Mouse (Mus musculus): ENCODE data around the gene Acsm1.
A peak's percentile ranks its signal among the peaks of the same experiment; 100 is the strongest.
"Not testable (repeated sequence)": the region's sequence is repeated elsewhere in the genome, so short reads cannot be mapped to it uniquely, and the experiment has no call there.

The Acsm1 gene

DNA sequence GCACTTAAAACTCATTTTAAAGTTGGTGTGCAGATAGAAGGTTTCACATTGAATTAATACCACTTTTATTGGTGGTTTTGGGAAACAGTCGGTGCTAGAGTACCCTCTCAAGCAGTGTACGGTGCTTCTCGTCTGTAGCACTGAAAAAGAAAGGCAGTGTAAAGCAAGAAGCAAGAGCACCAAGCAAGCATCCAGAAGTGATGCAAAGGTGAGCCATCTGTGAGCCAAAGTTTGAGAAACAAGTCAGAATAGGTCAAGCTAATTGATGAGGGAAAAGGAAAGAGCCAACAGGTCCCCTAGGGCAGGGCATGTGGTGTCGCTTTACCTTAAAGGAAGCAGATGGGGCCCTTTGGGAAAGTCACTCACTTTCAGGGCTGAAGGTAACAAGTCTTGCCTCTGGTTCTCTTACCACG, at the start of gene Acsm1:
Gene Acsm1 (plus strand): TSS at position 363 of the 413 bp plus-strand sequence.
- DNase-seq = no peak

DNA sequence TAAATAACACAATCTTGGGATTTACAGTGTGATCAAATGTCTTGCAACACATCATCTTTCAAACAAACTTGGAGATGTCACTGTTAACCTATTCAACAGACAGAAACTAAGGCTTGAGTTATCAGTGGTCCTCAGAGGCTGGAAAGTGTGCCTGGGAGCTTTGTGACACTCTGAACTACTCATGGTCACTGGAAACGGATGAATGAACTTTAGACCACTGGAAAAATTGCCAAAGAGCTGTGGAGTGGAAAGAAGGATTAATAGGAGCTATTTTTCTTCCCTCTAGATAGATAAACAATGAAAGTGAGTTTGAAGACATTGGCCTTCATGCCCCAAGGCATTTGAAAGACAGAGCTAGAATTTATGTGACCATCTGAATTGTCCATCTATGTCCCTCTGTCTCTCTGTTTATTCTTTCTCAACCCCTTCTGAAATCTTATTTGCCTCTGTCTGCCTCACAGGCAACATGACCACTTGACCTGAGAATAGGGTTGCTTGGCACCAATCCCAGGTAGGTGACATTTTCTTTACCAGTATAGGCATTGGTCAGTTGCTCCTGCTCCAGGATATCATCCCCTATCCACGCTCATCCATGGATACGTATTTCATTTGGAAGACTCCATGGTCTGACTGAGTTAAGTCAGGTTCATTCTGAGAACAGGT, 46.9 kb upstream of the Acsm1 start:
- DNase-seq = no peak

DNA sequence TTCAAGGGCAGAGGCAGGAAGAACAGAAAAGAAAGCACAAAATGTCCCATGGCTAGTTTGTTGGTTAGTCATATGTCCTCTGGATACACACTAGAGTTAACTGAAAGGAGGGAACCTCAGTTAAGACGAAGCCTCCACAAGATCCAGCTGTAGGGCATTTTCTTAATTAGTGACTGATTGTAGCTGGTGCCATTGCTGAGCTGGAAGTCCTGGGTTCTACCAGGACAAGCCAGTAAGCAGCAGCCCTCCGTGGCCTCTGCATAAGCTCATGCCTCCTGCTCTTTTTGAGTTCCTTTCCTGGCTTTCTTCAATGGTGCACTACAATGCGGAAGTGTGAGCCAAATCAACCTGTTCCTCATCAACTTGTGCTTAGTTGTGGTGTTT, 46.4 kb upstream of the Acsm1 start:
- DNase-seq = no peak

DNA sequence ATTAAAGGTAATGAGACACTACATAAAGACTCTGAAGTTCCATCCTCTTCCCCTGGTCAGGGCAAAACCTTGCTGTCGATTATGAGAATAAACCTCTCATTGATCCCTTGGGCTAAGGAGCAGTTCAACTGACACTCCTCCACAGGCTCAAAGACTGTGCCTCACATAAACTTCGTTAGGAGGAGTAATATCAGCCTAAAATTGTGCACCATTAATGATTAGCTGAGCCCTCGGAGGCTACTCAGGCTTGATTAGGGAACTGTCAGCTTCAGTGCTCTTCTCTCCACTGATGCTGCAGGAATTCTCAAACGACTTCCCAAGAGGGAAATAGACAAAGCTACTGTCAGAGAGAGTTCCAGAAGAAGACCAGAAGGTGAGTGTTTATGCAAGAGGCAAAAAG, 45.4 kb upstream of the Acsm1 start:
- DNase-seq = no peak

DNA sequence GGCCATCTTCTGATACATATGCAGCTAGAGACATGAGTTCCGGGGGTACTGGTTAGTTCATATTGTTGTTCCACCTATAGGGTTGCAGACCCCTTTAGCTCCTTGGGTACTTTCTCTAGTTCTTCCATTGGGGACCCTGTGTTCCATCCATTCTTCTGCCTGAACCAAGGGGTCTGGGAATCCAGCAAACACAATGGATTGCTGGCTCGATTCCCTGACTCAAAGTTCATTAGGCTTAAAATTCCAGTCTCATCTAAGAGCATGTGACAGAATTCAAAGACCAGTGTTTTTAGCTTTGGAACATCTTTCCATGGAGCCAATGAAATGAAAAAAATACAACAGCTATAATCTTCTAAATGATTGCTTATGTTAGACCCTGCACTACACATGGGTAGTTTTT, 44.4 kb upstream of the Acsm1 start:
- DNase-seq = not testable (repeated sequence)

DNA sequence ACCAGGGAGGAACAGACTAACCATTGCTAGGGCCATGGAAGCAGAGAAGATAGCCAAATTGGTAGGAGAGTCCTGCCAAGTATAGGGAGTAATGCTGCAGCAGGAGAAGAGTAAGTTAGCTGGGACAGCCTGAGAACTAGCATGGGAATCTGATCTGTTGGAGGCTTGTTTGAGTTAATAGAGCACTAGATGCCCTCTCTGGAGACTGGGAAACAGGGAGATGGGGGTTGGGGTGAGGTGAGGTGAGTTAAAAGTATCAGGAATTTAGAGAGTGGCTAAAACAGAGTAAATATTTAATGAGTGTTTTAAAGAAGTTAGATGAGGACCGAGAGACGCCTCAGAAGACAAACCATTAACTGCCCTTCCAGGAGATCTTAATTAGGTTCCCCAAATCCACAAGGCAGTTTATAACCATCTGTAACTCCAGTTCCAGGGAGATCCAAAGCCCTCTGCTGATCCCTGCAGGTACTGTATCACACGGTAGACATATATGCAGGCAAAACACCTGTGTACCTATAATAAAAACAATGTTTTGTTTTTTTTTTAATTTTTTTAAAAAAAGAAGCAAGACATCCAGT, 12.2 kb upstream of the Acsm1 start:
- DNase-seq = no peak

DNA sequence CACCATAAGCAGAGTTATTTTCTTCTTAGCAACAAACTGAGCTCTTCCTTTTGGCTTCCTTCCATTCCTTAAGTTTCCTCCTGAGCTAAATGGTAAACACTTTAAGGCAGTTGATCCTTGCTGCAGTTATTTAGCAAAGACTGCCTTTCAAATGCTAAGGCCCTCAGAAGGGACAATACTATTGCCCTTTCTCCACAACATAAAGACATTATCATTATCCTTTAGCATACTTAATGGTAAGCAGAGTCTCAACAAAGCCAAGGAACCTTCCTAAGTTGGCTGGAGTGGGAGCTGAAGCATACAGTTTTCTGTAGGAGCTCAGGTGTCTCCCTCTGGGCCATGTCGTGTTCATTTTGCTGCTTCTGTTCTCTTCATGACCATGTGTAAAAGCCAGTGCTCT, 11.5 kb upstream of the Acsm1 start:
- DNase-seq = no peak

DNA sequence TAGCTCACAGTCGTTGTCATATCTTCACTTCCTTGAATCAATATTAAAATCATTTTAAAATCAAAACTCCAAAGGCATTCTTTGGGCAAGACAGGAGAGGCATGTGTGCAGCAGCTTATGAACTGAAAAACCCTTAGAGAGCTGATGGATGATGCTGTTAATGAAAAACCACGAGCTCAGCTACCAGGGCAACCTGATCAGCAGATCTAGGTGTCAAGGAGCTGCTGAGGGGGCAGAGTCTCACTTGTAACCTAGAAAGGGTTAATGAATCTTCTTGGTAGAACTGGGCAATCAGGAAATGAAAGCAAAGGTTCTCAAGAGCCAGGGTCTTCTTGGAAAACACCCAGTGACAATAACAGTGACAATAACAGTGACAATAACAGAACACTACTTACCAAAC, 10.3 kb upstream of the Acsm1 start:
- no peak for DNase-seq

DNA sequence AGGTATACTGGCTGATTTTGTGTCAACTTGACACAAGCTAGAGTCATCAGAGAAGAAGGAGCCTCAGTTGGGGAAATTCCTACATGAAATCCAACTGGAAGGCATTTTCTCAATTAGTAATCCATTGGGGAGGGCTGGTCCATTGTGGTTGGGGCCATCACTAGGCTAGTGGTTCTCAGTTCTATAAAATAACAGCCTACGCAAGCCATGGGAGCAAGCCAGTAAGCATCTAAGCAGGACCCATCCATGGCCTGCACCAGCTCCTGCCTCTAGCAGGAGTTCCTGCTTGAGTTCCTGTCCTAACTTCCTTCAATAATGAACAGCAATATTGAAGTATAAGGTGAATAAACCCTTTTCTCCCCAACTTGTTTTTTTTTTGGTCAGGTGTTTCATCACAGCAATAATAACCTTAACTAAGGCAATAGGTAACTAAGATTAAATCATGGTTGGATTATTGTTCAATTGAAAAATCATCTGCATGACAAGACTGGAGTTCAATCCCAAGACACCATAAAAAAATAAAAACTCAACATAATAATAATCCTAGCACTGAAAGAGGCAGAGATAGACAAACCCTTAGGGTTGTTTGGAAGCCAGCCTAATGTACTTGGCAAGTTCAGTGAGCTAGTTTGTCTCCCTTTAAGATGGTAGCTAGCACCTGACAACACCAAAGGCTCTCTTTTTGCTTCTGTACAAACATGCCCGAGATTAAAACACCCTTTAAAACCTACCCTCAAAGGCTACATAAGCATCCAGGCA, 5.5 kb upstream of the Acsm1 start:
- no peak for DNase-seq

DNA sequence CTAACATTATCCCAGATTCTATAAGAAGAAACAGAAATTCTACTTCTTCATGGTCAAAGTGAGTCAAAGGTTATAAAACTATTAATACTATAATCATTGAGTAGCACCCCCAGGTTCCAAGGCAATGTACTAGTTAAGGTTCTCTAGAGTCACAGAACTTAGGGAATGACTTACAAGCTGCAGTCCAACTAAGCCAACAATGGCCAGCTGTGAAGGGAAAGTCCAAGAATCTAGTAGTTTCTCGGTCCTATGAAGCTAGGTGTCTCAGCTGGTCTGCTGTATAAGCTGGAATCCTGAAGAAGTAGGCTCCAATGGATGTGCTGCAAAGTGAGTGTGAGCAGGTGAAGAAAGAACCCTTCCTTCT, 4.9 kb upstream of the Acsm1 start:
- no peak for DNase-seq

DNA sequence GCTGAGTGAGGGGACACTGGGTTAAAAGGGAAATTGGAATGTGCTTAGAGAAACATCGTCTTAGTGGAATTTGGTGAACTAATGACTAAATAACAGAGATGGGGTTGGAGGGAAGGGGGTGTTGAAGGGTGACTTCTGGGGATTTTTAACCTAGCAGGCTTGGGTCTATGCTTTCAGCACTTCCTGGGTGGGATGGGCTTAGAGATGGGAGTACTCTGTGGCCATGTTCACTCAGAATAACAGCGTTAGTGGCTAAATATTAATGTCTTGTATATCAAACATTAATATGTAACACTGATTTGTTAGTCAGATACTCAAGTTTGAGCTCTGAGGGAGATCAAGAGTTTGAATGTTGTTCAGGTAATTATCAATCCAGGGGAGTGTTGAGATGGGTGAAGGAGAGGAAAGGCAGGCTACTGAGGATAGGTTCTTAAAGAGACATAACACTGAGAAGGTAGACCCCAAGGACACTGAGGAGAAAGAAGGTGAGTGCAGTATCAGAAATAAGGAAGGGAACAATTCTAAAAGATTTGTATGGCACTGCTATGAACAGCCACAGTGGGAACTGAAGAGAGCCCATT, 1.8 kb upstream of the Acsm1 start:
- no peak for DNase-seq

DNA sequence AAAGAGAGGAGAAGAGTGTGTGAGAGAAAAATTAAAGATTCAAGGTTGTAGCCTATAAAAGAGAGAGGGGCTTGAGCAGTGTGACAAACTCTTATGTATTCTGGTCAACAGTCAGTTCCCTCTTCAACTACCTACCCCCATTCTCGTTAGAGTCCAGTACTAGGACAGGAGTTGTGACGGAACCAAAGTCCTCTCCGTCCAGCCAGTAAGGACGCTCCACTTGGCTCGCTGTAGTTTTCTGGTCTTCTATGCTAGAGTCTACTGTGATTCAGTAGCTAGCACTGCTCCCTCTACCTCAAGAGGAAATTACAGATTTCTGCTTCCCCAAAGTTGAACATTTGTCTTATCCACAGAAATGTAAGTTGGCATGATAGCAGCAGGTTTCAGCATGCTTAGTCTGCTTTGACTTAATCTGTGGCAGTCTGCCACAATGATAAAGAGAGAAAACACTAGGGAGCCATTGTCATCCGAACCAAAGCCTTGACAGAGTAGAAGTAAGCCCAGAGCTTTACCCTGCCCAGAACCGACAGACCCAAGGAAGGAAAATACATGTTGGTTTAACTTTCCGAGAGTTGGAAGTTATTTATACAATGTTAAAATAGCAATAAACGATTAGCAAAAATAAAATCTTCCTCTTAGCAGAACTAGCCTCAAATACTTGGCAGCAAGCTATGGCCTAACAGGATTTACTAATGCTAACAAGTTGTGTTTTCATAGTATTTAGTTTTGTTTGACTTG, 731 bp upstream of the Acsm1 start:
- no peak for DNase-seq

DNA sequence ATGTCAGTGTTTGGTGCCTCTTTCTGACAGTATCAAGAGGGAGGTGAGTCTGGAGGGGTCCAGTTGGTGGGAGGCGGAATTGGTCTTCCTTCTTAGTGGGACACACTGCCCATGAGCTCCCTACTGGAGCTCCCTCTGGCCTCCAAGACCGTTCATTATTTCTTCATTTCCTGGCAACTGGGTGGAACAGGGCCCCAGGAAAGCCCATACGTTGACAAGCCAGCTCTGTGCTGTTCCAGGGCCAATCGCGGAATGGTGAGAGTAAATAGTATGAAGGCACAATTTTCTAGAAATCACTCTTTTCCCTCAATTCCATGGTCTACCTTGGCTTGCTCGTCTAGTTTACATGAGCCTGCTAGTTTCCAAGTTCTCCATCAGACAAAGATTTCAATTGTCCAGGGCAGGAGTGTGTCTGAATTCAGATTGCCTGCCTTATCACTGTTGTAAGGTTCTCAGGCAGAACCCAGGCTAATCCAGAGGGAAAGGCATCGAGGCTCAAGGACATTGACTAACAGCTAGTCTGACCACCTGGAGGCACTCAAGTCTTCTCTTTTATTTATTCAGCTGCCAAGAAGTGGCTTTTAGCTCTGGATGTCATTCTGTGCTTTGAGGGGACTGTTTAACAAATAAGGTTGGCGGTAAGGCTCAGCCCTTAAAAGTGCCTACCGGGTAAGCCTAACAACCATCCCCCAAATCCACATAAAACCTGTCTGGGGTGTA, 1.1 kb downstream of the Acsm1 start:
- peak; percentile 3 for DNase-seq

DNA sequence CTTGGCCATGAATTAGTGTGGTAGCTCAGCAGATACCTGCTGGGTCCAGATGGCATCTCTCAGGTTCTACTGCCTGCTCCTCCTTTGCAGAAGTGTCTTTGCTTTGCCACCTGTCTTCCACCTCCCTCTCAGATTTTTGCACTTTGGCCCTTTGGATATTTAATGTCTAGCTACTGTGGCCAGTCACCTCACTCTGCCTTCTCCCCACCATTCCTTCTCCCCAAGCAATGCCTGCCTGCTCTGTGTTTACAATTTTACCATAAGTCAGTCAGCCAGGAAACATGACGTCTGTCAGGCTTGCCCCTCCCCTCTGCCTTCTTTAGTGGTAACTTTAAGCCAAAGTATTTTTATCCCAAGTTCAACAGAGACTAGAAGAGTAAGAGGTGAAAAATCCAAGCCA, 9.7 kb downstream of the Acsm1 start:
- DNase-seq = no peak

DNA sequence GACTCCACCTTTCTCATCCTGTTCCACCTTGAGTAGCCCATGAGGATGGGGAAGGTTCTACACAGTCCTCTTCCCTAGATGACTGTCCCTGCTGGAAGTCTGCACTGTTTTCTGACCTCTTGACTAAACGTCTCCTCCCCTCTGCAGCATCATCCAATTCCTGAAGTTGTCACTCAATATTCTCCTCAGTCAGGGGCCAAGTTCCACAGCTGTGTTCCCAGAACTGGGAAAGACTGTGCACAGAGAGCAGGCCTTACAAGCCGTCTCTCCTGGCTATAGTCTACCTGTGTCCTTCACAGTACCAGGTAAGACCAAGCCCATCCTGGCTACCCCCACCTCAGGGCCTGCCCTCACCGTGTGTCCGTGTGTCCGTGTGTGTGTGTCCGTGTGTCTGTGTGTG, 10.8 kb downstream of the Acsm1 start:
- no peak for DNase-seq

DNA sequence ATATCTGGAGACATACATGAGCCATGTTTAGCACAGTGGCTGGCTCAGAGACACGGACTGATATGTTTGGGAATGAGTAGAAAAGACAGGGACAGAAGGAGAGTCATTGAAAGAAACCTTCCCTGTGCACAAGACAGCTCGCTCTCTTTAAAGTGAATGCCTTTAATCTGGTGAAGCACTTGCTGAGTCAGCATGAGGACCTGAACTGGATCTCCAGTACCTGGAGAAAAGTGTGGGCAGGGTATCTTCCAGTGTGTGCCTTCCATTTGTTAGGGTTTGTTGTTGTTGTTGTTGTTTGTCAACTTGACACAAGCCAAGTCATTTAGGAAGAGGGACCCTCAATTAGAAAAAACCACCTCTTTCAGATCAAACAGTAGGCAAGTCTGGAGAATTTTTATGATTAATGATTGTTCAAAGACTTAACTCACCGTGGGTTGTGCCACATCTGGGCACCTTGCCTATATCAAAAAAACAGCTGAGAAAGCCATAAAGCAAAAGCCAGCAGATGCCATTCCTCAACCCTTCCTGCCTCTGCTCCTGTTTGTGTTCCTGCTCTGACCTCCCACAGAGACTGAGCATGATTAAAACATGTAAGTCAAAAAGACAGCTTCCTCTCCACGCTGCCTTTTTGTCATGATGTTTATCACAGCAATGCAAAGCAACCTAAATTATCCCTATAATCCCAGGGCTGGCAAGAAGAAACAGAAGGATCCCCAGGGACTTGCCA, 11.5 kb downstream of the Acsm1 start:
- no peak for DNase-seq

DNA sequence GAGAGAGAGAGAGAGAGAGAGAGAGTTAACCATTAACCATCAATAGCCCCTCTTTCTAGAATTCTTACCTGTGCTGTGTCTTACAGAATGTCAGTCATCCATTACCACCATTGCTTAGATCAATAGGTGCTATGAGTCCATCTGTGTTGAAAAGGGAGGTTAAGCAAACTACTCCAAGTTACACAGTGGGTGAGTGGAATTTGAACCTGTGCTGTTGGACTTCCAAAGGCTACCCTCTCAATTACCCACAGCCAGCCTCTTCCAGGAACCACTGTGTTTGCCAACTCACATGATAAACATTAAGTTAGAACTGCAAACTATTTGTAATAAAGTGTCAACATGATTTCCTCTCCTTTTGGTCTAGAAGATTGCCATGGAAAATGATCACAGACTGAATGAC, 13.3 kb downstream of the Acsm1 start:
- no peak for DNase-seq

DNA sequence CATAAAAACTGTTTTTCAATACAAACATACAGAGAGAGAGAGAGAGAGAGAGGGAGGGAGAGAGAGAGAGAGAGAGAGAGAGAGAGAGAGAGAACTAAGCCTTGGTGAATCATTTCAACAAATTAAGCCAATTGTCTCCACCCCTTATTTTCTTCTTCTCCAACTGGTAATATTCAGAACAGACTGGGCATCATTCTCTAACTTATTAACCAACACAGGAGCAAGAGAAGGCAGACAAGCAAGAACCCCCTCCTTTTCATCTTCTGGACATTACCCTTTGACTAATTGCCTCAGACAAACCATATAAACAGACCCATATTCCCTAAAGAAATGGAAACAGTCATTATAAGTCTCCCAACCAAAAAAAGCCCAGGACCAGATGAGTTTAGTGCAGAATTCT, 31.9 kb downstream of the Acsm1 start:
- DNase-seq = no peak

DNA sequence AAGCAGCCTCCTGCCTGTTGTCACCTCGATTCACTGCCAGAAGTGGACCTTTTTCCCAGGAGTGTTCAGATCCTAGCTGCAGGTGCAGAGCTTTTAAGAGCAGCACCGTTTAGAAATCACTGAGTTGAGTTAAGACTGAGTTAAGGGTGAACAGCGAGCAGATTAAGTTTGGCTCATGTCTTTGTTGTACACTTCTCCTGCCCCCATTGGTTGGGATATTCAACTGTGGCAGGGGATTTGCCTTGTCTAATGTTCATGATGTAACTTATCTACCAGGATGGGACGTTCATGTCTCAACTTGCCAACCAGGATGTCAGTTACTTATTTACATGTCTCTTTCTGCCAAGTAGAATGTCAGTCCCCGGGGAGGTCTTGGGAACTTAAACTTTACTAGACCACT, 35.5 kb downstream of the Acsm1 start:
- DNase-seq = no peak

DNA sequence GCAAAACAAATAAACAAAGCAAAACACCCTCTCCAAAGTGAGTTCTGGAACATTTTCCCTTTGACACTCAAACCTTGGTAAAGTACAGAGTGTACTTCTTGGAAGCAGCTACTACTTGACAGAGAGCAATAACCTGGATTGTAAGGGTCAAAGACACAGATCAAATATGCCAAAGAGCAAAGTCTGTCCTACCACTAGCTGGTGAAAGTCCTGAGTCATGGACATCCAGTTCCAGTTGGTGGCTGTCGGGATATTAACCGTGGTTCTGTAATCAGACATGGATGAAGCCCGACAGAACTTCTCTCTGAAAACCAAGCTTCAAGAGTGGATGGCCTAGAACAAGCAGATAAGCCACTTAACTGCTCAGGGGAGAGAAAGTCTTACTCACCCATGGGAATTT, 61.1 kb downstream of the Acsm1 start:
- no peak for DNase-seq

DNA sequence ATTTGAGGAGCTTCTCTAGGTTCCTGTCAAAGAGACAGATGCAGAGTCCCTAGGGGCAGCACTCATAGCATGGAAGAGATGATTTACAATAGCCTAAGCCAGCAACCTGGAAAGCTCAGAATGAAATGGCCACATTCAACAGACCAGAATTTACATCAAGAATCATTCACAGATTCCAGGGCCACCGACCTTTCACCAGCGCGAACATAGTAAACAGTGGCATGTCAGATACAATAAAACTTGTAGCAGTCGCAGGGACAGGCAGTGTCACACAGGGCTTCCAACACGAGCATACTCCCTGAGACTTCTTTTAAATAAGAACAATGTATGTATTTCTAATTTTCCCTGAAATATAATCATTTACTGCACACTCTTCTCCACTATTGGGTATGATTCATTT, 63.6 kb downstream of the Acsm1 start:
- no peak for DNase-seq

DNA sequence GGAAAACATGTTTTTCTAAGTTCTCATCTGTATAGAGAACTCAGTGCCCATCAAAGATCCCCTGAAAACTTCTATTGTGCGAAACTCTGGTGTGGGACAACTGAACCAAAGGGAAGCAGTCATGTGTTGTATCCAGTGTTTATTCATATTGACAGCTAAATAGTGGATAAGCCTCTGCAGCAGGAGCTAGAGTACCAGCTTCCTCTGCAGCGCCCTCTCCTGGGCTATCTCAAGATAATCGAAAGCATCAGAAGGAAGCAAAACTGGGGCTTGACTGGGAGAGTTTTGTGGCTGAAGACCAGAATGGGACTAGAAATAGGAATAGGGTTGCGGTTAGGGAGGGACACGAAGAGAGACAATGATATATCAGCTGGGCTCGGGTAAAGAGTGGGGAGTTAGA, 64.1 kb downstream of the Acsm1 start:
- peak; percentile 6 for DNase-seq
